Mouse (Mus musculus) megakaryocyte, embryonic 14.5 days (primary cell): Measurements from ENCODE around the gene Slc22a12.

Source experiments
- FLI1 ChIP-seq: IDR thresholded peaks from 2 replicates; pipeline ENCODE4 v1.6.1; 2012; ENCODE audit warnings: low read length, inconsistent platforms, mixed read lengths
- GATA1 ChIP-seq: IDR thresholded peaks from 3 replicates; pipeline ENCODE4 v1.6.1; 2012; ENCODE audit warnings: mixed read lengths, low read length, inconsistent platforms, borderline replicate concordance

DNA sequence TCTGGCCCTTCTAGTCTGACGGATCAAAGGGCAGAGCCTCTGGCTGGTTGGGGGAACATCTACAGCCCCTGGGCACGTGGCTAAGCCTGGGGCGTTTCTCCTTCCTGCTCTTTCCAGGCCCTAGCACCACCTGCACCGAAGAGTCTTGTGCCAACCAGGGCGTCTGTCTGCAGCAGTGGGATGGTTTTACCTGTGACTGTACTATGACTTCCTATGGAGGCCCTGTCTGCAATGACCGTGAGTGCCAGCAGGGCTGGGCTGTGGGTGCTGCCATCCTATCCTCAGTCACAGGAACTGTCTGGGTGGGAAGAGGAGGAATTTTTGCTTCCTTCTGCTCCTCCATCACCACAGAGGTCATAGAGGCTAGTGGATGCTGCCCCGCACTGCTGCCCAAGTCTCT is 49.6 kb downstream of the Slc22a12 start:
- TF ChIP-seq GATA1 (no peak), FLI1 (no peak)
